Mouse (Mus musculus) embryo, embryonic 11 days (tissue): ENCODE data around the gene Mybpc2.

Experiments
- DNase-seq: peaks from one replicate; pipeline ENCODE4 v3.0.0-alpha.2; 2015

Gene Mybpc2

DNA sequence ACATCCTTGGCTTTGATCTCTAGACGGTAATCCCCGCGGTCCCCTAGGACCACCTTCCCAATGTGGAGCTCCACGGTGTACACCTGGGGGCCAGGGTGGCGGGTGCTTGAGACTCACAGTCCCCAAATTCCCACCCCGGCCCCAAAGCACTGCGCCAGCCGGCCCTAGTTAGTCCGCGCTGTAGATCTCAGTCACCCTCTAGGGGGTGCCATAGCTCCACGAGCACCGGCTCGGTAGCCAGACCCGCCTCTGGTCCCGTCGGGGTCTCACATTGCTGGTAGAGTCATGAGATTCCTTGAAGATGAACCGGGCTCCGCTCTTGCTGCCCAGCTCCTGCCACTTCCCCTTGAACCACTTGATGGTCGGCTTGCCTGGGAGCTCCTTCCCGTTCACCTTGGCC is 2.7 kb downstream of the Mybpc2 start:
- peak; percentile 88 for DNase-seq

DNA sequence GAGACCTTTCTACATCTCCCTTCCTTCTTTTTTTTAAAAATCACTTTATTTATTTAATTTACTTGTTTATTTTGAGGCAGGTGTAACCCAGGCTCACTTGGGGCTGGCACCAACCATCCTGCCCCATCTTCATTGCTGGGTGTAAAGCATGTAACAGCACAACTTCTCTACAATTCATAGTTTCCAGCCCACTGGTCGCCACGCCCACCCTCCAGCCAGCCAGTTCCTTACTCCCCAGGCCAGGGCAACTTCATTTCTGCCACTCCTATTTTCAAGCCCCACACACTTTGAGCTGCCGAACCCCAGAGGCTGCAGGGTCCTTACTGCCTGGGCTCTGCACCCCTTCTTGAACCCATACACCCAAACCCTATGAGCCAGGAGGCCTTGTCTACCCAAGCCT is 3.5 kb downstream of the Mybpc2 start:
- no peak for DNase-seq

DNA sequence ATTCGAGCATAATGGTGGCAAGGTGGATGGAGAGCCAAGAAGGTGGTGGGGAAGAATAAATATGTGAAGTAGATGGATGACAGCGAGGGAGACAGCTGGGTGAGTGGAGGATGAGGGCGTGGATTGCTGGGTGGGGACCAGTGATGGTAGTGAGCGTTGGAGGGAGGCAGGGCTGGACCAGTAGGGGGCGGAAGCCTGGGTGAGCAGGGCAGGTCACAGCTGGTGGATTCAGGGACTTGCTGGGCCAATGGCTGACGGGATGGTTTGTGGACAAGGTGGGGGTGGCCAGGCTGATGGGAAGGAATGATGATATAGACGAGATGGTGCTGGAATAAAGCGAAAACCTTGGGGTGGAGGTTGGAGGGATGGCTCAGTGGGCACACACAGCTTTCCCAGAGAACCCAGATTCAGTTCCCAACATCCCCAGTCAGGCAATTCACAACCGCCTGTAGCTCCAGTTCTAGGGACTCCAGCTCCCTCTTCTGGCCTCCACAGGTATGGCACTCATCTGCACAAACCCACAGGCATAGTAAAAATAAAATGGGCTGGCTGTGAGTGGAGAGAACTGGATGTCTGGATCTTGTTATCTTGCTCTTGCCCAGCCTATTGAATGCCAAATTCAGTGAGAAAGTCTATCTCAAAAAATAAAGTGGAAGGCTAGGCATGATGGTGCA is 5.1 kb downstream of the Mybpc2 start:
- no peak for DNase-seq

DNA sequence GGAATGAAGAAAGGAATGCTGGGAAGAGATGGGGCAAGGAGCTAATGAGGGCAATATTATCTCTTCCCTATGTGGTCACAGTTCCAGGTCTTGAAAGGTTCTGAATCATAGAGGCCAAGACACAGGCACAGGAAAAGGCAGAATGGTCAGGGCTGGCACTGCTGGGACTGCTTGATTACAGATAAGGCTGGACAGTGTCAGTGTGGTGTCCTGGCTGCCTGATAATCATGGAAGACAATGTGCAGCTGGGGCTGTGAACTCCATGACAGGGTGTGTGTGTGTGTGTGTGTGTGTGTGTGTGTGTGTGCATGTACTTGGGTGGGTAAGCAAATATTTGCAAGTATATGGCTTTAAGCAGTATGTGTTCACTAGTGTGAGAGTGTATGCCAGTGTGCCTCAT is 17.0 kb downstream of the Mybpc2 start:
- DNase-seq = no peak

DNA sequence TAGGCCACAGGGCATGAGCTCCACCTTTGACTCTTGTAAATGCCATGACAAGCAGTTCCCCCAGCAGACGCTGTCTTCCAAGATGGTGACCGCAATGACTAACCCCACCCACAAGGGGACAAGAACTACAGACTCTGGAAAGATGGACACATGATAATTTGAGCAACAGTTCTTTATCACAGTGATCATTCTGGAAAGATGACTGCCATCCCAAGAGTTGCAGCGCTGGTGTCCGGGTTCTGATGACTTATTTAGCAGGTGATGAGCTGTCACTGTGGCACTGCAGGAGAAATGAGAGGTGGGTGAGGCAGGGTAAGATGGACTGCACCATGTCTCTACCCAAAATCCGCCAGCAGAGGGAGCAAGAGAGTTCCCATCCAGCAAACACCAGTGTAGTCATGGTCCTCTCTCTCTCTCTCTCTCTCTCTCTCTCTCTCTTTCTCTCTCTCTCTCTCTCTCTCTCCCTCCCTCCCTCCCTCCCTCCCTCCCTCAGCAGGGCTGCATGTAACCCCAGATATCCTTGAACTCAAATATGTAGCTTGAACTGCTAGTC is 22.8 kb downstream of the Mybpc2 start:
- peak; percentile 64 for DNase-seq

DNA sequence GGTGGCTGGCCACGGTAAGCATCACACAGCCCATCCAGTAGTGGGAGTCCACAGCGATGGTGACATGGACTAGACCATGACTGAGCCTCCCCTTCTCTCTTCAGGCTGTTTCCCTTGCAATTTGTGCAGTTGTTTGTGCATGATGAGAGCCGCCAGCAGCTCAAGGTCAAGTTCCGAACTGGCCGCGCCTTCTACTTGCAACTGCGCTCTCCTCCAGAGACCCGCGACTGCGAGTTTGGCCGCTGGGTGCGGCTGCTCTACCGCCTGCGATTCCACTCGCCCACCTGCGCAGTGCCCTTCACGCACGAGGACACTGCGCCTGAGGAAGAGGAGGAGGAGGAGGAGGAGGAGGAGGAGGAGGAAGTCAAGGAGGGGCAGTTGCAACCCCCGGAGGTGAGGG is 24.4 kb downstream of the Mybpc2 start:
- no peak for DNase-seq

DNA sequence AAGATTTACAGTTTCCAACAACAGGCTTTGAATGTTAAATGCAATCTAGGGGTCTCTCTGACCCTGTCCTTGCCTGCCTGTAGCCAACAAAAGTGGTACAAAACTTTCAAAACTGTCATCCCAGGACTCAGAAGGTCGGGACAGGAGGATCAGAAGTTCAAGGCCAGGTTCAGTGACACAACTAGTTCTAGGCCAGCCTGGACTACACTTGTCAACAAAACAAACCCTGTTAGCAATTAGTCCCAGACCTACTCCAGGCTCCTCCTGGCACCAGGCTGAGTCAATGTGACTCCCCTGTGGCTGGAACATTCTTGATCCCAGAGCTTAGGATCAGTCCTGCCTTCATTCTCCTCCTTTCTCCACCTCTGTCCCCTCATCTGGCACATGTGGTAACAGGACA is 25.5 kb downstream of the Mybpc2 start:
- no peak for DNase-seq

DNA sequence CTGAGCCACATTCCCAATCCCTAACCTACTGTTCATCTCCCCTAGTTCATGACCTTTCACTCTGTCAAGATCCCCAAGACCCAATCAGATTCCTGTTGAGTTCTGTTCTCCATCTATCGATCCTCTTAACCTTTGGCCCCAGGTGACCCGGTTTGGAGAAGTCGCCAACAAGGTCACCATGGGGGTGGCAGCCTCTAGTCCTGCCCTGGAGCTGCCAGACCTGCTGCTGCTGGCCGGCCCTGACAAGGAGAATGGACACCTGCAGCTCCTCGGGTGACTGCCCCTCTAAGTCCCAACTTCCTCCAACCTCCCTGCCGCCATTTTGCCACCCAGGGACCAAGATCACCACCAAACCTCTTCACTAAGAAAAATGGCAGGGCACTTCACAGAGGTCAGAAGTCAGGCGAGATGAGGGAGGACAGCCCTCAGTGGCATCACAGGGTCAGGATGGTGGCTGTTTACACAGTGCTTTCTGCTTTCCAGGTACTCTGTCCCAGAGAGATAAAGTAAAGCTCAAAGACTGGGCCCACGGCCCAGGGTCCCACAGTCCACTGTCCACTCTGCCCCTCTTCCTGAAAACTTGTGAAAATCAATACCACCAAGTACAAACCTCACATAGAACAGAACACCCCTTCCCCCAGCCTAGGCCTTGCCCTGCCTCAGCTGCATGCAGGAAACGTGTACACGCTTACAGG is 26.9 kb downstream of the Mybpc2 start:
- DNase-seq = no peak

DNA sequence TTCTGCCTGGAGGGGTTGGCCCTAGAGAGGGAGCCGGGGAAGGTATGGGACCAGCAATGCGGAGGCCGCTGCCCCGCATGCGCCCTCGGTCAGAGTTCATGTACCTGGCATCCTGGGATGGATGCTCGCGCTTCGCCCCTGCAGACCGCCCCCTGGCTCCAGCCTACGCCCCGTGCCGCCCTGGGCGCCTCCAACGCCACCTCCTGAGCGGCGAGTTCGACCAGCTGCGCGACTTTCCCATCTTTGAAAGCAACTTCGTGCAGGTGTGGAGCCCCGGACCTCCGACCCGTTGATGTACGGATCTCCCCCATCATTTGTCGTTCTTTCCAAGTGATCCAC is 27.7 kb downstream of the Mybpc2 start:
- no peak for DNase-seq

DNA sequence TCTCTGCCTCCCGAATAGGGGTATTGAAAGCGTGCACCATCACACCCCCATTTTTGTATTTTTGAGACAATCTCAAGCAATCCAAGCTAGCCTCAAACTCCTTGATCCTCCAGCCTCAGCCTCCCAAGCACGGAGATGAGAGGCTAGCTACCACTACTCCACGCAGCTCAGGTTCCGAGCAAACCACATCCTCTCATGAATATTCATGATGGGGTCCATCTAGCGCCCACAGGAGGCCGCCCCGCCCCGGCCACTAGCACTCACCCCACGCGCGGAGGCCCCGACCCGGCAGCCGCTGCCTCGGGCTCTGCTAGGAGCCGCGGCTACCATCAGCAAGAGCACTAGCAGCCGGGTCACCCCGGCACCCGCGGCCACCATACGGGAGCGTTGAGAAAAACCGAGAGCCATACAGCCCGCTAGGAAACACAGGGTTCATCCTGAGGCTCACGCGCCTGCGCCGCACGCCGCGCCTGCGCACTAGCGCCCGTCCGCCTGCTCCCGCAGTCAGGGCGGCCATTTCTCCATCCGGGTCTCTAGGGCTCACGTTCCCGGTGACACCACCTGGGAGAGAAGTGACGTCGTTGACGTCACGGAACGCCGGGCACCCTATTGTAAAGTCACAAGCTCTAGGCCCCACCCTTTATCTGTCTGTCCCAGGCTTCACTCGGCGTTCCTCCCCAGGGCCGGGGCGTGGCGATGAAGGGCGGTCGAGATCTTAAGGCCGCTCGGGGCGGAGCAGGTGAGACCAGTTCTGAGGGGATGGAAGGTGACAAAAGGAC is 28.3 kb downstream of the Mybpc2 start, which contains the start of the genes Emc10 and Fam71e1:
Emc10 (minus strand) TSS at position 538 of the 779 bp plus-strand sequence.
Fam71e1 (plus strand) TSS at position 590 of the 779 bp plus-strand sequence.
- DNase-seq = peak; percentile 98

DNA sequence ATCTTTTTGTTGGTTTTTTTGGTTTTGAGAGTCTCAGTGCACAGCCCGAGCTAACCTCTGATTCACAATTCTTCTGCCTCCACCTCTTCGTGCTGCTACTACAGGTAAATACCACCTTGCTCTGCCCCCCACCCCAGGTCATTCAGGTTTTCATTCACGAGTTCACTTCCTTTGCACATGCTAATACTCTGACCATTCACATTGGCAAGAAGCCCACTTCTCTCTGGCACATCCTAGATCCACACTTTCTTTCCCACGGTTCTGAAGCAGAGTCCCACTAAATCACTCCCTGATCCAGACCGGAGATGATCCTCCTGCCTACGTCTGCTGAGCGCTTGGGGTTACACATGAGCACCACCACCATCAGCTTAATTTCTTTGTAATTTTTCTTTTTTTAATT is 29.4 kb downstream of the Mybpc2 start:
- DNase-seq = no peak

DNA sequence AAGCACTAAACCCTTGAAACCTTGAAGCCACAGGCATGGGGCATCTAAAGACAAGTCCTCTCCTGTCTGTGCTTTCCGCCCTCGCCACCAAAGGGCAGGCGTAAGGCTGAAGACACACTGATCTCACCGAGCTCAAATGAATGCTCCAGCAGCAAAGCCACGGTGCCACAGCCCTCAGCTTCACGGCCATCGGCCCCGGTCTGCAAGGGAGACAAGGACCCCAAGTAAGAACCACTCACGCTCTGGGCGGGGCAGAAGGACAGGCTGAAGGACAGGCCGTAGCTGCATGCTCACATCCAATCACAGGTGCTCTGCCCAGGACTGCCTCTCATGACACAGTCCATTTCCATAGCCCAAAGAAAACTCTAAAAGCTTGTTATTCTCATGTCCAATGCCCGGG is 29.8 kb downstream of the Mybpc2 start:
- DNase-seq = no peak

DNA sequence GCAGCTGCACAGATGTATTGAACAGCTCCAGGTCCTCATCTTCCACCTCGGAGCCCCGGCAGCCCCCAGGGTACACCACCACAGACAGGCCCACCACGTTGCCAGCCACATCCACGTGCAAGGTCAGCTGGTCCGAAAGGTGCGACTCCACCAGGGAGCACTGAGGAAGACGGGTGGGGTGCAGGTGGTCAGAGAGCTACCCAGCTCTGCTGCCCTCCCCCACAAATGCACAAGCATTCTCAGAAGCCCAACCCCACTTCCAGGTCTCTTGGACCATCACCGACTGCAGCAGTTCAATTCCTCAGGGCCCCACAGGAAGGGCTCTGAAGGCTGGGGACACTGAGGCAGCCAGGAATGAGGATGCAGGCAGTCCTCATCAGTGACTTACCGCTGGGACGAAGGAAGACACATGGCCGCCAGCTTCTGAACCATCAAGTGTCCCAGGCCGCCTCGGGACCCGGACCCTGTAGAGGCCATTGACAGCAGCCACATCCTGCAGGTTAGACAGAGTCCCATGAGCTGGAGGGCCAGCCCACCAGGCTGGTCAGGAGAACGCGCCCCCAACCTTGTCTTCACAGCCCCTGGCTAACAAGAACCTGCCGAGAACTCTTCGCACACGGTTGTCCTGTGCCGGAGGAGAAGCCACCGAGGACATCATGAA is 32.2 kb downstream of the Mybpc2 start:
- no peak for DNase-seq

DNA sequence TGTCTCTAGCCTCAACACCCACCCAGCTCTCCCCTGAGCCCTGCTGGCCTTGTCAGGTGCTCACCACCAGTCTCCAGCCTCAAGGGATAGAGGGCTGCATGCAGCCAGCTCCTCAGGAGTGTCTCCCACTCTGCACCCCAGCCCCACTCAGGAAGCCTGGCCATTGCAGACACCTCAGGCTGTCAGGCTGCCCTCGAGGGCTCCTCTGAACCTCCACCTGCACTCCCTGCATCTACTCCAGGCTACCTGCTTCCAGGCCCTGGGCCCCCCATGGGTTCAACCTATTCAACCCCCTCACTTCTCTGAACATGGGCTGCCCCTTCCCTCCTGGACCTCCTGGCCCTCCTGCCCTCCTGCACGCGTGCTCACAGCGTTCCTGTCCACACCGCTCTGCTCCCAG is 33.1 kb downstream of the Mybpc2 start:
- DNase-seq = no peak

DNA sequence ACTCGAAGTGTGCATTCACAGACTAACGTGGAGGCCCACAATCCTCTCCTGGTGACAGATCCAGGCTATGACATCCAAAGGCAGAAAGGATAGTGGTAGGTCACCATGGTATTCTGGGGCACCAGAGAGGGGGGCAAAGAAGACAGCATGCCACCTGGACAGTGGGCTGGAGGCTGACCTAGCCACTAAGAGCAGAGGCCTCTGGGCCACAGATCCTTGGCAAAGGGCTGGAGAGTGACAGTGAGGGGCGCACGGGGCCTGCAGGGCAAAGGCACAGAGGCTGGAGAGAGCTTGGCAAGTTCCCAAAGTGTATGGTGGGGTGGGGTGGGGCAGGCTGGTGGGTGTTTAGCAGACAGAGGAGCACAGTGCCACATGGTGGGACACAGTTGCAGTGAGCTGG is 34.2 kb downstream of the Mybpc2 start:
- DNase-seq = no peak

DNA sequence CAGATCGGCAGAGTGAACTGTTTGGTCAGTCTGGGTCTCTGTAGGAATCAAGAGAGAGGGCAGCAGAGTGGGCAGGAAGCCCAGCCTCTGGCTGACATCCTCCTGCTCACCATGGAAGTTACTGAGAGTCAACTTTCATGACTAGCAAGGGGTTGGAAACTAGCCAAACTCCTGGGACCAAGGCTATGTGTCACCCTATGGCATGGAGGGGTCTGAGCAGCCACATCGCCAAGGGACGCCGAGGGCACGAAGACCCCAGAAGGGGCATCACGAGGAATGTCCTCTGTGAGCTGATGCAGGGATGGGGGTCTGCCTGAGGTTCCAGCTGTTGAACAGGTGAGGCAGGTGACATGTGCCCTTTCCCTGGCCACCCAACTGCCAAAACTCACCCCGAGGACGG is 35.9 kb downstream of the Mybpc2 start:
- DNase-seq = no peak

DNA sequence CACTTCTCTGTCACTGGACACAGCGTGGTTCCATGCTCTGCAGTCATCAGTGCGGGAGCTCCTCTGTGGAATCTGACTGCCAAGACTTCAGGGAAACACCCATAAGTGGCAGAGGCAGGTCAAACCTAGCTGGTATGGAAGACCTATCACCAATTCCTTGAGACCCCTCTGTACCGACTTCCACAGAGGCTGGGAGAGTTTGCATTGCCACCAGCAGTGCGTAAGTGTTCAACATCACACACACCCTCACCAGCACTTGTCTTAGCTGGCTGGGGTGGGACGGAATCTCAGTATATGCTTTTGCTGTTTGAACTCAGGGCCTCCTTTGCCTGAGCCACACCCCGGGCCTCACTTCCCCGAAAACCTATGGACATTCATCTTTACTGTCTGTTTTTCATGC is 36.5 kb downstream of the Mybpc2 start:
- no peak for DNase-seq

DNA sequence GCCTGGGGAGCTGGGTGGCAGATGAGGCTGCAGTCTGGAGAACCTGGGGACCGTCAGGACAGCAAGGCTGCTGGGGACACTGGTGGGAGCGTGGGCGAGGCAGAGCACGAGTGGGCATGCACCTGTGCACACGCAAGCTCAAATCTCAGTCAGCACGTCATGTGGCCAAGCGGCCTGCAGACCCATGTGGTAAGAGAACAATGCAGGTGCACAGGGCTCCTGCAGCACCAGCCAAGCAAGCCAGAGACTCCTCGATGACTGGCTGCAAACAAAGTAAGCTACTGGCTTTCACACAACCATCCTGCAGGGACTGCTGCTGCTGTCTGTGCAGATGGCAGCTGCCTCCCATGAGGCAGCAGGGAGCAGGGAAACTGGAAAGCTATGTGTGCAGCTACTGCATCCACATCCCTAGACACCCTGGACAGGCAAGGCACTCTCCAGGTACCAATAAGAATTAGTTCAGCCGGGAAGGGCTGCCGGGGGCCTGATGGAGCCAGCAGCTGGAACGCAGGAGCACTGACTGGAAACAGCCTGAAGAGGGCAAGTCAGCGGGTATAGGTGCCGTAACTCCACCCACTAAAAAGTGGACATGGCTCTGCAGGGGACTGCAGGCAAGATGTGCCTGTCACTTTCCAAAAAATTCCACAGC is 37.4 kb downstream of the Mybpc2 start:
- DNase-seq = no peak

DNA sequence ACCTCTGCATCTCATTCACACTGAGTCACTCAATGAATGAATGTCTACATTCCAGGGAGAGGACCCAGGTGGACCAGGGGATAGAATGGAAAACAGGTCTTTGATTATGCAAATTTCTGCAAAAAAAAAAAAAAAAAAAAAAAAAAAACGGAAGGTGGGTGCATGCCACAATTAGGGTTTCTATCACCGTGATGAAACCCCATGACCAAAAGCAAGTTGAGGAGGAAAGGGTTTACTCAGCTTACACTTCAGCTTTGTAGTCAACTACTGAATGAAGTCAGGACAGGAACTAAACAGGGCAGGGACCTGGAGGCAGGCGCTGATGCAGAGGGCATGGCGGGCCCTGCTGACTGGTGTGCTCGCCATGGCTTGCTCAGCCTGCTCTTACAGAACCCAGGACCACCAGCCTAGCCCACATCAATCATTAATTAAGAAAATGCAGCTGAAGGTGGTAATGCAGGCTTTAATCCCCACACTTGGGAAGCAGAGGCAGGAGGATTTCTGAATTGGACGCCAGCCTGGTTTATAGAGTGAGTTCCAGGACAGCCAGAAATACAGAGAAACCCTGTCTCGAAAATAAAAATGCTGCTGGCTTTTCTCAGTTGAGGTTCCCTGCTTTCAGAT is 38.8 kb downstream of the Mybpc2 start:
- no peak for DNase-seq

DNA sequence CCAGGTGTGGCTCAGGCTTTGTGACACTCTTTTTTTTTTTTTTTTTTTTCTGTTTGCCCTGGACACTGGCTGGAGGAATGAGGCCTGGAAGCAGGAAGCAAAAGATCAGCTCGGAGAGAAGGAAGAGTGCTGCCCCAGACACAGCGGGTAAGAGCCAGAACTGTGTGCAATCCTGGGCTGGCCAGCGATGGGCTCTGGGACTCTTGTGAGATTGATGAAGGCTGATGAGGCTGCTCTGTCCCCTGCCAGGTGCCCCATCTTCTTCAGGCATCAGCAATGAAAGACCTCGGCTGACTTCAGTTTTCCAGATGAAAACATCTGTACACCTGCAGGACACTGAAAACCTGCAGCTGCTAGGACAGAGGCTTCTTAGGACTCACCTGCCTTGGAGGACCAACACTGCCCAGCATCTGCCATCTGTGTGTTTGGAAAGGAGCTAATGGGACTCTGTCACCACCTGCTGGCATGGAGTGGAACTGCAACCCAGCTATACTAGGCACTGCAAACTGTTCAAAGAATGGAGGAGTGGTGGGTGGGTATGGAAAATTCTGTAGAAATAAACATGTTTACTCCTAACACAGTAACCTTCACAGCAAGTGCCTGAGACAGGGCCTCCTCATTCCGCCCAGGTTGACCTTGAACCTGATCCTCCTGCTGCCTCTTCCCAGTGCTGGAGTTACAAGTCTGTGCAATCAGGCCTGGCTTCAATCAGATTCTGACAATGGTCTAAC is 39.5 kb downstream of the Mybpc2 start:
- DNase-seq = peak; percentile 84

DNA sequence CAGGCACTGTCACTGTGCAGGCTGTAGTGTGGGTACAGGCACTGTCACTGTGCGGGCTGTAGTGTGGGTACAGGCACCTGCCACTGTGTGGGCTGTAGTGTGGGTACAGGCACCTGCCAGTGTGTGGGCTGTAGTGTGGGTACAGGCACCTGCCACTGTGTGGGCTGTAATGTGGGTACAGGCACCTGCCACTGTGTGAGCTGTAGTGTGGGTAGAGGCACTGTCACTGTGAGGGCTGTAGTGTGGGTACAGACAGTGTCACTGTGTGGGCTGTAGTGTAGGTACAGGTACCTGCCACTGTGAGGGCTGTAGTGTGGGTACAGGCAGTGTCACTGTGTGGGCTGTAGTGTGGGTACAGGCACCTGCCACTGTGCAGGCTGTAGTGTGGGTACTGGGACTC is 40.3 kb downstream of the Mybpc2 start:
- no peak for DNase-seq
